Mouse (Mus musculus) induced T-regulatory cell, adult 2 months (primary cell): ENCODE results near the gene Olfr1197.

Experiments
- DNase-seq: peaks from one replicate; pipeline ENCODE4 v3.0.0-alpha.2; 2012; ENCODE audit warnings: low read depth

Gene Olfr1197

GRCm38 (mm10) chr2:88732266-88732665, at the start of gene Olfr1197:
Olfr1197 (minus strand) TSS chr2:88732366.
- no peak for DNase-seq

- DNase-seq: no peak
Observed at GRCm38 (mm10) chr2:88770388-88770787, 38.2 kb upstream of the Olfr1197 start, which contains the start of gene Olfr1200. Olfr1200 (minus strand) TSS chr2:88770488.

- DNase-seq: no peak
Observed at GRCm38 (mm10) chr2:88760369-88760768, 28.2 kb upstream of the Olfr1197 start, which contains the start of gene Olfr1199. Olfr1199 (minus strand) TSS chr2:88760469.

GRCm38 (mm10) chr2:88751270-88751669, 19.1 kb upstream of the Olfr1197 start, which contains the start of gene Olfr1198:
Olfr1198 (minus strand) TSS chr2:88751370.
- DNase-seq: no peak

- DNase-seq: no peak
Observed at GRCm38 (mm10) chr2:88743379-88743778, 11.2 kb upstream of the Olfr1197 start.

GRCm38 (mm10) chr2:88704497-88704896, 27.7 kb downstream of the Olfr1197 start, which contains the start of gene Olfr1196:
Olfr1196 (minus strand) TSS chr2:88704597.
- no peak for DNase-seq

GRCm38 (mm10) chr2:88689087-88689486, 43.1 kb downstream of the Olfr1197 start, which contains the start of gene Olfr1195:
Olfr1195 (minus strand) TSS chr2:88689187.
- no peak for DNase-seq
